Mouse (Mus musculus) yolk sac, embryonic 10.5 days (tissue): ENCODE measurements around the gene Msi2.
A peak's percentile ranks its signal among the peaks of the same experiment; 100 is the strongest.

ENCODE experiments used
- DNase-seq: peaks from one replicate; pipeline ENCODE4 v3.0.0-alpha.2; 2017; ENCODE audit warnings: low spot score

Msi2 gene

GRCm38 (mm10) chr11:88636319-88636718 lies 82.0 kb downstream of the Msi2 start:
- DNase-seq, result no peak

- no peak for DNase-seq
Observed at GRCm38 (mm10) chr11:88634627-88635026, 83.7 kb downstream of the Msi2 start.

- no peak for DNase-seq
Observed at GRCm38 (mm10) chr11:88631932-88632230, 86.4 kb downstream of the Msi2 start.

GRCm38 (mm10) chr11:88631084-88631931 lies 87.0 kb downstream of the Msi2 start:
- DNase-seq, result no peak

GRCm38 (mm10) chr11:88629619-88630018 lies 88.7 kb downstream of the Msi2 start:
- no peak for DNase-seq

GRCm38 (mm10) chr11:88629165-88629564 lies 89.1 kb downstream of the Msi2 start:
- DNase-seq, result peak; percentile 53

GRCm38 (mm10) chr11:88628676-88629075 lies 89.6 kb downstream of the Msi2 start:
- DNase-seq, result no peak

- DNase-seq, result no peak
Observed at GRCm38 (mm10) chr11:88627327-88627726, 91.0 kb downstream of the Msi2 start.

- no peak for DNase-seq
Observed at GRCm38 (mm10) chr11:88626576-88626975, 91.7 kb downstream of the Msi2 start.

GRCm38 (mm10) chr11:88626061-88626460 lies 92.3 kb downstream of the Msi2 start:
- no peak for DNase-seq

- DNase-seq, result no peak
Observed at GRCm38 (mm10) chr11:88625063-88625462, 93.2 kb downstream of the Msi2 start.

GRCm38 (mm10) chr11:88624627-88625026 lies 93.7 kb downstream of the Msi2 start:
- DNase-seq, result no peak

- peak; percentile 54 for DNase-seq
Observed at GRCm38 (mm10) chr11:88623671-88624070, 94.6 kb downstream of the Msi2 start.

- no peak for DNase-seq
Observed at GRCm38 (mm10) chr11:88622496-88622895, 95.8 kb downstream of the Msi2 start.

- peak; percentile 39 for DNase-seq
Observed at GRCm38 (mm10) chr11:88621789-88622188, 96.5 kb downstream of the Msi2 start.

- DNase-seq, result peak; percentile 50
Observed at GRCm38 (mm10) chr11:88620158-88620973, 97.9 kb downstream of the Msi2 start.

GRCm38 (mm10) chr11:88619468-88620157 lies 98.7 kb downstream of the Msi2 start:
- no peak for DNase-seq

GRCm38 (mm10) chr11:88618732-88619309 lies 99.5 kb downstream of the Msi2 start:
- DNase-seq, result peak; percentile 44

- no peak for DNase-seq
Observed at GRCm38 (mm10) chr11:88618005-88618501, 100.3 kb downstream of the Msi2 start.

- no peak for DNase-seq
Observed at GRCm38 (mm10) chr11:88617380-88617779, 100.9 kb downstream of the Msi2 start.

GRCm38 (mm10) chr11:88614527-88615305 lies 103.6 kb downstream of the Msi2 start:
- no peak for DNase-seq
